Mouse (Mus musculus): ENCODE results near the gene Arhgap31. TPM values are rescaled to one million over a fixed set of nuclear protein-coding genes. Genes with fewer than 3 reads are reported as not detected.

Arhgap31 gene
- 10 to 100 TPM; 17.2 to 22.8 TPM for total RNA-seq (2023)

GRCm38 (mm10) chr16:38712581-38713403 lies at the start of gene Arhgap31:
Gene Arhgap31 (minus strand): TSS chr16:38713274.

DNA sequence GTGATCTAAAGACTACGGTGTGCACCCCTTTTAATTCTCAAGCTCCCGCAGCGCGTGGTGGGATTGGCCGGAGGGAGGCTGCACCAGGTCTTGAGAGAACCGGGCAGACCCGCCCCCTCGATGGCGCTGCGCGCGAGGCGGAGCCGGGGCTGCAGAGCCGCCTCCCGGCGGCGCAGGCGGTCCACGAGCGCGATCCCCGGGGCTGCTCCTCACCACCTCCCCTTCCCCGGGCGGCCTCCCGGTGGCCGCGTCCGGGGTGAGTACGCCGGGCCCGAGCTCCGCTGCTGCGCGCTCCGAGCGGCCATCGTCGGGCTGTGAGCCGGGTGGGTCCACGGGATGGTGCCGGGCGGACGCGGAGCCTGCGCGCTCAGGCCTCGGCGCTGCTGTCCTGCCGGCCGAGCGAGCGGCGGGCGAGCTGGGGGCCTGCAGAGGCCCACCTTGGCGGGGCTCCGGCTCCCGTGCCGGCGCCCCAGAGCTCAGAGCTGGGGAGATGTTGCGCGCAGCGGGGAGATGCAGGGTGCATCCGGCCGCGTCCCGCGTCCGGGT lies 29.1 kb upstream of the Arhgap31 start, which contains the start of gene B4galt4:
Gene B4galt4, plus strand, starts transcription at position 152 of the 546 bp plus-strand sequence.

DNA sequence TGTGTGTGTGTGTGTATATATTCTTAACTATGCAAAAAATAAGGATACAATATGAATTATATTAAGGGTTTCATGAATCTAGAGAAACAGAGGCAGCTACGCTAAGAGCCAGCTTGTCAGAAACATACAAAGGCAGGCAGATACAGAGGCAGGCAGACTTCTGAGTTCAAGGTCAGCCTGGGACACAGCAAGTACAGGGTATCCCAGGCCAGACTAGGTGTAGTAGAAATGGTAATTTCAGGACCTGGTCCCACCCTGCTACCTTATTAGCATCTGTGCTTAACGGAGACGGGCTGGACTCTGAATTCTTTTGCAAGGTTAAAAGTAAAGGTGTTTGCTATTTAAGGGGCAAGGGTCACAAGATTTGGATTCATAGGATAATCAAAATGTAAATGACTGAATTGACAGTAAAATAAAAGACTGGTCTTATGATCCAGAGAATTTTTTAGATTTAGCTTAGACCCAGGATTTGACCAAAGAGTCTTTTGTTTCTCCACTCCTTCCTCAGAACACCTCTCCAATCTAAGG lies 154.8 kb downstream of the Arhgap31 start, which contains the start of gene Tmem39a:
Gene Tmem39a, plus strand, starts transcription at position 478 of the 528 bp plus-strand sequence.

DNA sequence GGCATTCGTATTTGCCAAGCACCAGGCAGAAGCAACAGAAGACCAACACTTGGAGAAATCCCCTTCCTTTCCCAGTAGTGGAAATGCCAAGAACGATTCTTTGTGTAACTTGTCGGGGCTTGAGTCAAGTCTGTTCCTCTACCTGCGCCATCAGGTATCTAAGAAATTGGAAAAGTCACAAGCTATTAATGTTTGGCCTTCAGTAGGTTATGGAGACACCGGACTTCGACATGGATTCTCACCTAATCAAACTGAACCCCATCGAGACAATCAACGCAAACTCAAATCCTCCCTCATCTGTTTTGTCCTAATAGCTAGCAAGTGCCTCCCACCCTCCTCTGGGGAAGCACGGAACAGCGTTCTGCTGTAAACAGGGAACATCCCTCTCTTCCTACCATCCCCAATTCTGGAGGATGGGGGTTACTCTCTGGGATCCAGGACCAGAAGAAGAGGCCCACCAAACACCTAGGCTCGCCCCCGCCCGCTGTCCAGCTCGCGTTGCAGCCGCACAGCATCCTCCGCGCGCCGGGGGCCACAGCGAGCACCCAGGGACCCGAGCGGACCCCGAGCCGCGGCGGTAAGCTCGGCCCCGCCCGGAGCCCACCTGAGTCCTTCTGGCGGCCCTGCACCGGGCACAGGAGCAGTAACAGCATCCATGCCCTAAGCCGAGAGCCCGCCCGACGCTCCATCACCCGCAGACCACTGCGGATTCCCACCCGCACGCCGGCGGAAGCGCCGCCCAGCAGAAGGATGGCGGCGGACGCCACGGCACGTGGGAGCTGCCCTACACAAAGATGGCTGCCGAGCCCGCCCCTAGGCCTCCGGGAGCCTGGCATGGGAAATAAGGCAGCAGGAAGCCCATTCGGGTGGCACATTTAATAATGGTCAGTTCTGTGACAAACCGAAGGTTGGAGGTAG lies 163.3 kb downstream of the Arhgap31 start, which contains the start of gene Poglut1:
Gene Poglut1, minus strand, starts transcription at position 780 of the 918 bp plus-strand sequence.

Other genes with a start within 250 kb of the Arhgap31 start
- 10 to 100 TPM in 1 of 2 experiments, 1 to 10 TPM in 1; 9.3 to 11.1 TPM for gene Timmdc1, start 190.6 kb downstream of the Arhgap31 start, total RNA-seq (2023)
- gene Poglut1, start 163.0 kb downstream of the Arhgap31 start, total RNA-seq (2023) = 1 to 10 TPM; 8.3 to 8.9 TPM
- 10 to 100 TPM; 38.1 to 46.8 TPM for gene Tmem39a, start 154.6 kb downstream of the Arhgap31 start, total RNA-seq (2023)
- gene B4galt4, start 29.0 kb upstream of the Arhgap31 start, total RNA-seq (2023) = 1 to 10 TPM; 3.6 to 4.7 TPM
- gene Upk1b, start 87.1 kb upstream of the Arhgap31 start, total RNA-seq (2023) = under 1 TPM in 1 of 2 experiments, not detected in 1; 0.91 TPM
- gene 4930435E12Rik, start 115.5 kb upstream of the Arhgap31 start, total RNA-seq (2023) = not detected
- not detected for gene Igsf11, start 179.4 kb upstream of the Arhgap31 start, total RNA-seq (2023)

Measured in neutrophil, adult 59 days (primary cell).